Mouse (Mus musculus) ES-CJ7 (cell line): Measurements from ENCODE around the gene Tshz2.

Experiments used
- DNase-seq: peaks from one replicate; pipeline ENCODE4 v3.0.0; 2011; ENCODE audit warnings: low read depth, low spot score

Tshz2 gene

DNA sequence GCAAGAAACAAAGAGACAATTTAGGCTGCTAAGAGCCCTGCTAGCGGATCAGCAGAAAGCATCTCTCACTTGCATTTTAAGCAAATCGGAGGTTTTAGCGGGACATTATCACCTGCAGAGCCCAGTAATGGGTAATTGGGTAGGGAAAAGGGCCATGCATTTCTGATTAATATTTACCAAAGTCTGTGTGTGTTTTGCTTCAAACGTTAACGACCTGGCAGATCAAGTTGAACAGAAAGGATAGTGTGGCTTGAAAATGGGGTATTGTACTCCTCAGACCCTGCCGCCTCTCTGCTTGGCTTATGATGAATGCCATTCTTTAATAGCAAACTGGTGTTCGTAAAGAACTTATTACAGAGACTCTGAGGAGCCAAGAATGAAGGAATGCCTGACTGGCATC is 122.3 kb downstream of the Tshz2 start:
- no peak for DNase-seq

- no peak for DNase-seq
These were observed 125.3 kb downstream of the Tshz2 start for GRCm38 (mm10) chr2:169758120-169758519.

- DNase-seq = peak; percentile 69
These were observed 127.3 kb downstream of the Tshz2 start for GRCm38 (mm10) chr2:169760117-169760516.

GRCm38 (mm10) chr2:169761726-169762125 is 128.9 kb downstream of the Tshz2 start:
- peak; percentile 54 for DNase-seq

GRCm38 (mm10) chr2:169762301-169762700 is 129.5 kb downstream of the Tshz2 start:
- DNase-seq = no peak

- DNase-seq = no peak
These were observed 130.9 kb downstream of the Tshz2 start for GRCm38 (mm10) chr2:169763716-169764115.

GRCm38 (mm10) chr2:169766247-169766646 is 133.4 kb downstream of the Tshz2 start:
- no peak for DNase-seq

GRCm38 (mm10) chr2:169767281-169767680 is 134.5 kb downstream of the Tshz2 start:
- no peak for DNase-seq

DNA sequence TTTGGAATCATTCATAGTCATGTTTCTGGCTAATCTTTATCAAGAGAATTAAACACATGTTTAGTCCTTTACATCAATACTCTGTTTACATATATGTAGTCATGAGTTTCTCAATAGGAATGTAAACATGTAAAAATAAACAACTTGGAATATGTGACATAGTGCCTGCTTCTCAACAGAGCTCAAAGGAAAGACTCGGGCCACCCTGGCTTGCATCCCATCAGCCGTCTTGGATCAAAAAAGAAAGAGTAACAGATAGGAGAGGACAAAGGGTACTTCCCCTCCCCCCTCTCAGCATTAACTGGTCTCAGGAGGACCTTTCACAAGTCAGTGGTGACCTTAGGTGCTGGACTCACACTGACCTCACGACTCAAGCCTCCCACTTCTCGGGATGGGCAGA is 142.3 kb downstream of the Tshz2 start:
- DNase-seq = no peak

DNA sequence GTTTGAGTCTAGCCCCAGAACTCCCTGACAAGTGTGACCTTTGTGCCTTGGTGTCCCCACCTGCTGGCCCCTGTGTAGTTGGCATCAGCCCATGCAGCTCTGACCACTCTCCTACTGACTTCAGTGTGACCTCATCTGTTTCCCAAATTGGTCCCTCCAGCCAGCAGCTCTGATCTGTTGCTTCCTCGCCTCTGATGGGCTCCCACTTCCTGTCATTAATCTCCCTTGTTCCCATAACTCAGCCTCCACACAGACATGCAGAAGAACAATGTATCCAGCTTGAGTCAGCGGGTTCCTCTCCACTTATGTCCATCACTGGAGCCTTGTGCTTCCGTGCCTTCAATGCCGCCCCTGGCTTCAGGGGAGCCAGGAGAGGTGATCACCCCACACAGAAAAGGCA is 144.4 kb downstream of the Tshz2 start:
- DNase-seq = no peak

DNA sequence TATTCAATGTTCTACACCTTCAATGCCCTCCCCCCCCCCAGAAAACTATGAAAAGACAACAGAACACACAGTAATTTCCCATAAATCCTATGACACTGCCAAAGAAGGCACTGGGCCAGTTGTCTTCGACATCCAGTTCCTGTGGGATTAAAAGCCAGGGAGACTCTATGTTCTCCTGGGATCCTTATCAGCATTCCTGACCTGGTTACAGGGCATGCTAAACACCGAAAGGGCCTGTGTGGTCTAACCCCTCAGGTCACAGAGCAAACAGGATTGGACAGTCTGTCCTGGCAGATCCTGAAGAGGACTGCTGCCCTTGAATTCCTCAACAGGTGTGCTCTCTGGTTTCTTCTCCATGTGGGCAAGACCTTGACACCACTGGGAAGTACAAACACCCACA is 145.0 kb downstream of the Tshz2 start:
- DNase-seq = no peak

DNA sequence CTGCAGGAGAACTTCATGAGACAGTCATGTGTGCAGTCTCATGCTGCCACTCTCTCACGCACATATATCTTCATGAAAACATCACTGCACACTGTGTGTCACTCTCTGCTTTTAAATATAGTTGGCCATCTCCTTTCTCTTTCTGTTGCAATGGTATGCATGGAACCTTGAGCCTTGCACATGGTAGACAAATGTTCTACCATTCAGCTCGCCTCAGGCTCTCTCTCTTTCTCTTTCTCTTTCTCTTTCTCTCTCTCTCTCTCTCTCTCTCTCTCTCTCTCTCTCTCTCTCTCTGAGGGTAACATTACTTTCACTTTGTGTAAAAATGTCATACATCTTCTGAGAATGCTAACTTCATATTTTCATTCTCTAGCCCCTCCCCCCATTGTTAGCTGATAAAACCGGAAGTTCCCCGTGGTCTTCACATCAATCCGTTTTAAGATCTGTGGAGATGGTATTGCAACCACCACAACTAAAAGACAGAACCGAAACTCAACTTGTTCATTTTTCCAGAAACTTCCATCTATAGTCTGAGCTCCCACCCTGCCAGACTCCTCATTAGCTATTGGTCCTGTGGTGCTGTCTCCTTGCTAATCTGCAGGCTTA is 146.0 kb downstream of the Tshz2 start:
- no peak for DNase-seq

DNA sequence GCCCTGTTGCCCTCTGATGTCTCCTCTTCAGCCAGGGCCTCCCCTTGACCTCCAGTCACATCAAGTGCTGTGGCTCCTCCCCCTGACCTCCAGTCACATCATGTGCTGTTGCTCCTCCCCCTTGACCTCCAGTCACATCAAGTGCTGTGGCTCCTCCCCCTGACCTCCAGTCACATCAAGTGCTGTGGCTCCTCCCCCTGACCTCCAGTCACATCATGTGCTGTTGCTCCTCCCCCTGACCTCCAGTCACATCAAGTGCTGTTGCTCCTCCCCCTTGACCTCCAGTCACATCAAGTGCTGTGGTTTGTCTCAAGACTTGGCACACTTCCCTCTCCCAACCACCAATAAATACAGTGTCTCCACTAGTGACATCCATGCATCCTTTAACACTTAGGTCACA is 148.9 kb downstream of the Tshz2 start:
- DNase-seq = peak; percentile 28

DNA sequence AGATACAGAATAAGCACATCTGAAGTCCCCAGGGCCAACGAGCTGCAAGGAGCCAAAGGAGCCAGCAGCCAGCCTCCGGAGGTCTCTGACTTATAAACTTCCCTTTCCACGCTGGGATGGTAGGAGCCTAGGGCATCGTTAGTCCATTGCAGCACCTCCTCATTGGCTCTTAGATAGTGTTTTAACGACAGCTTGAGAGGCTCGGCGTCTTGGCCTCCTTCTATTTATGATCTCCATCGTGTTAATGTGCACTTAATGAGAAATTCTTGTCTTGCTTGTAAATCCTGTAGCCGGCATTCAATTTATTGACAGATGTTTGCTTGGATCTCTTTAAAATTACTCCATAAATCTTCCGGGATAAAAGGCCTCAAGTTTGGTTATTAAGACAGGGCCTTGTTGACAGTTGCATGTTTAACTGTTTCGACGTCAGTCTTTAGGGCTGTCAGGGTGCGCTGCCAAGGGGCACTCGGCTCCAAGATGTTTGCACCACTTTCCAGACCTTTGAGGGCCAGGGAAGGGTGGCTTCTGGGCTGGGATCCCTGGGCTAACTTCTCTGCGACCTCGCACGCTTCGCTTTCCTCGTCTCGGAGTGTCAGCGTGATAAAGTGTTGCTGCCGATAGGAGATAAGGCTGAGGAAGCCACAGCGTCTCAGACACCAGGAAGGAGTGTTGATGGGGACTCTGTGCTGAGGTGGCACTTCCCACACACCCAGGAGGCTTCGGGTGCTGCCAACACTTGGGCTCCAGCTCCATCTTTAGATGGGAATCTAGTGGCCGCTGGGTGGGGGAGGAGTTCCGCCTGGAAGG is 150.3 kb downstream of the Tshz2 start:
- DNase-seq = no peak

GRCm38 (mm10) chr2:169783681-169784033 is 150.8 kb downstream of the Tshz2 start:
- no peak for DNase-seq

DNA sequence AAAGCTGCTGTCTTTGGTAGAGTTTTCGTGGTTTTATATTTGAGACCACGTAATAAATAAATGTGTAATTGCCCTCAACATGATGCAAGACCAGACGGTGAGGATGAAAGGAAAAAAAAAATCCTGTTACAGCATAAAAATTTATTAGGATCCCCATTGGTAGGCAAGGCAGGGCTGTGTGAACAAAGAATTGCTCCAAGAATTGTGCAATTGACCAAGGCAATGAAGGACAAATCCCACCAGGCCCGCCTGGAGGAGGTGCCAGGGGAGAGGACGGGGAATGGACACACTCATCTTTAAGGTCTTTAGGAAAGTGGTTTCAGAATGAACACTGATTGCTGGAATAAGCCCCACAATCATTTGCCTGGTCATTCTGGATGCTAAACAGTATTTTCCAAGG is 154.6 kb downstream of the Tshz2 start:
- DNase-seq = no peak

GRCm38 (mm10) chr2:169787906-169788305 is 155.1 kb downstream of the Tshz2 start:
- DNase-seq = no peak

DNA sequence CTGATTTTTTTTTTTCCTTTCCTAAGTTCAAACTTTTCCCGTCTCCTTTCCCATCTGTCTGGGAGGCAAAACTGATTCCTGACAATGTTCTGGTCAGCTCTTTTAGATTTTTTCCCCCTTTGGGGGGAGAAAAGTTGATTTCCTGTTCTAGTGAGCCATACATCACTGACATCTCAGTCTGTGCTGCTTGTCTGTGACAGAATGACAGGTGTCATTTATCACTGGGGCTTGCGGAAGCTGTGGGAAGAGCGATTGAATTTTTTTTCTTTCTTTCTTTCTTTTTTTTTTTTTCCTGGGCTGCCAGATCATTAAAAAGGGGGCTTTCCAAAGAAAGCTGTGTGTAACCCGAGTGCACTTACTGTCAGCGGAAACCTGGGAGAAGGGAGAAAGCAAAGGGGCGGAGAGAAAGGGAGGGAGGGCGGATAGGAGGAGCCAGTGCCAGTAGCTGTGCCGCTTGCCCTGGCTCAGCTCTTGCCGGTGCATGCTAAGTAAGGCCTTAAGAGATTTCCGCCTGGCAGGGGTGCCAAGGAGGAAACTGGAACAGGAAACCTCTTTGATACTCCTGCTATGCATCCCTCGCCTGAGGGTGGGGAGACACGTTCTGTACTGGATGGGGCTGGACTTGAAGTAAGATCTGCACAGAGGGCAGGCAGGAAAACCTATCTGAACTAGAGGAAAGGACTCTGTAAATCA is 157.8 kb downstream of the Tshz2 start:
- peak; percentile 47 for DNase-seq

- no peak for DNase-seq
These were observed 159.9 kb downstream of the Tshz2 start for GRCm38 (mm10) chr2:169792706-169793105.

- no peak for DNase-seq
These were observed 169.4 kb downstream of the Tshz2 start for GRCm38 (mm10) chr2:169802241-169802640.

GRCm38 (mm10) chr2:169804380-169804779 is 171.6 kb downstream of the Tshz2 start:
- DNase-seq = peak; percentile 89

DNA sequence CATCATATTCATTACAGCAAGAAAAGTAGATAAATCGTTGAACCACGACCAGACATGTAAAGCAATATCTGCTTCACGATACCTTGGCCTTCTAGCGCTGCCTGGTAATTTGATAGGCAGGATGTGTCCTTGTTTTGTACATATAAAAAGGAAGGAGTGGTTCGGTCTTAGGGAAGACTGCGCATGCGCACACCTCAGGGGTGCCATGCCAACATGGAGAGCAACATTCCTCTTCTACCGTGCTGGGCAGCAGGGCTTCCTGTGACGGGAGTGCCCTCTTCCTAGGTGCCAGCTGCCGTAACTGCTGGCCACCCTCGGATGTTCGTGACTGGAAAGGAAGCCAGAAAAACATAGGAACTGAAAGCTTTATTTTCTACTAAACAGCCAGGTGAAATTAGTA is 172.7 kb downstream of the Tshz2 start:
- DNase-seq = no peak

GRCm38 (mm10) chr2:169811589-169811988 is 178.8 kb downstream of the Tshz2 start:
- DNase-seq = no peak
